Mouse (Mus musculus) monocyte, adult 5-6 weeks (primary cell): ENCODE data around the gene Cxcr4. TPM values are rescaled to one million over a fixed set of nuclear protein-coding genes. Genes with fewer than 3 reads are reported as not detected.

ENCODE experiments used
- ATAC-seq: fragments of 153-309, 156-312 bp; replicated peaks from 2 replicates; pipeline ENCODE4 v1.8.0; 2017; ENCODE audit warnings: mild to moderate bottlenecking; ENCODE audit not compliant: low TSS enrichment, insufficient number of reproducible peaks, severe bottlenecking, poor library complexity, low FRiP score
- total RNA-seq: library from RNA; stranded (forward); fragments of 200-1000, 200-491, 200-594 nt; gene quantifications from 3 replicates; pipeline ENCODE4 v1.2.3, GENCODE M21; 2017

Cxcr4 gene
- total RNA-seq, 1 experiment from 2014 or later = 502 TPM

GRCm38 (mm10) chr1:128602018-128602687 is 10.1 kb upstream of the Cxcr4 start:
- ATAC-seq = no peak

DNA sequence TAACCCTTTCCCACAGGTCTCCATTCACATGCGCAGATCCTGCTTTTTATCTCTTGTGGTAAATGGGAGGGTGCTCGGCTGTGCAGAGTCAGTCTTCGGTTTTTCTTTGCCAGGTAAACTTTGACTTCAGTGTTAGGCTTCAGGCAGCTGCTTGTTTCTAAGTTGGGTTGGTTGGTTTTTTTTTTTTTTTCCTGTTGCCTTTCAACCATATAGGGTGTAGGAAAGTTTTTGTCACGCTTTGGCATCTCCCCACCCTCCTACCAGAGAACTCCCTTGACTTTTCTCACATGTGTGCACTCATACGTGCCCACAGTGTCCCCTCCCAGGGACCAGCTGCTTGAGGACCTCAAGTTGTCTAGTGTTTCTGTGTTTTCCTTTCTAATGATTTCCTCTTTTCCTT is 9.2 kb upstream of the Cxcr4 start:
- ATAC-seq = 0 out of 2 replicates have a peak, but pooled peaks have one; percentile 32

- no peak for ATAC-seq
These were observed 8.5 kb upstream of the Cxcr4 start for GRCm38 (mm10) chr1:128600549-128600948.

- ATAC-seq = no peak
These were observed 5.2 kb upstream of the Cxcr4 start for GRCm38 (mm10) chr1:128597209-128597782.

- no peak for ATAC-seq
These were observed 3.4 kb upstream of the Cxcr4 start for GRCm38 (mm10) chr1:128595528-128595927.

DNA sequence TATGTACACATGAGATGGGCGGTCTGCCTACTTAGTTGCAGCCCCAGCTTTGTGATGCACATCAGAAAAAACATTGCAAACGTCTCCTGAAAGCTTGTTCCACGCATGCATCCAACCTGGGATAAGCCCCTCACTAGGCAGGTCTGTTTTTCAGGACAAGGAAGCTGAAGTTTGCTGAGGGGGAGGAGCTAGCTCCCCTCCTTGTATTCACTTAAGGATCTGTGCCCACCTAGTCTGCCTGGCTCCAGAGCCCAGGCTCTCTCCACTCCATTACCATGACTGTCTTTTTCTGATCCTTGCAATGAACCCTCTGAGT is 3.0 kb upstream of the Cxcr4 start:
- ATAC-seq = no peak

GRCm38 (mm10) chr1:128594353-128595104 is 2.4 kb upstream of the Cxcr4 start:
- ATAC-seq = no peak

- ATAC-seq = no peak
These were observed 938 bp upstream of the Cxcr4 start for GRCm38 (mm10) chr1:128592961-128593501.

- peak; percentile 5; the same call in 1 of the 2 replicates for ATAC-seq
These were observed 327 bp downstream of the Cxcr4 start for GRCm38 (mm10) chr1:128591721-128592210.

GRCm38 (mm10) chr1:128590816-128591720 is 1.0 kb downstream of the Cxcr4 start:
- ATAC-seq = peak; percentile 68

- no peak for ATAC-seq
These were observed 2.1 kb downstream of the Cxcr4 start for GRCm38 (mm10) chr1:128590011-128590410.

- no peak for ATAC-seq
These were observed 2.6 kb downstream of the Cxcr4 start for GRCm38 (mm10) chr1:128589488-128589887.

- ATAC-seq = no peak
These were observed 3.8 kb downstream of the Cxcr4 start for GRCm38 (mm10) chr1:128588337-128588736.

GRCm38 (mm10) chr1:128586928-128587780 is 4.9 kb downstream of the Cxcr4 start:
- no peak for ATAC-seq

DNA sequence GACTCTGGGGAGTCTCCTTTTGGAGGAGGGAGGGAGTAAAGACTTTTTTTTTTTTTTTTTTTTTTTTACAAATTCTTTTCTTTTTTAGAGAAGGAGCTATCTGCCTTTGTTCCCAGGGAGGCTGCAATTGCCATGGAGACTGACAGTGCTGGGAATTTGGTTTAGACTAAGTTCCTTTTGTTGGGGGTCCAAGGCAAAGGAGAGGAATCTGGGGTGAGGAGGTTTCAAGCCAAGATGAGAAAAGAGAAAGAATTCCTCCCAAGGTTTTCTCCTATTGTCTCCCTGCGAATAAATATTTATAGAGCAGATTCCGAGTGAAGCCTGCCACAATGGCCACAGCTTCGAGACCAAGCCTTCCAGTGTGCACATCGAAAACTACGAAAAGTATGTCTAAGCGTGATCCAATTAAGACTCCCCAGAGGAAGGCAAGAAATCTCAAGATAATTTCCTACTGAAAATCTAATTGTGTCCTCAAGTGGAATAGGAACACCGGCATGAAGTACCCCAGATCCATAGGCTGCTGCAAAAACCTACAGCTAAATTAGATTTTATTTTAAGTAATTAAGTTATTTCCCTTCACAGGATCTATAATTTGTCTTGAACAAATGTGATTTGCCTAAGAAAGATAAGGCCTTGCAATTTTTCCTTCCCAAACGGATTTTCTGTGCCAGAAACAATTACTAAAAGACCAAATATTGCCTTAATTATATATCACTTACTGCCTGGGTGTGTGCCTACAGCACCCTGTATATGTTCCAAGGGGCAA is 5.7 kb downstream of the Cxcr4 start:
- no peak for ATAC-seq

- ATAC-seq = no peak
These were observed 6.5 kb downstream of the Cxcr4 start for GRCm38 (mm10) chr1:128585396-128586161.
